Mouse (Mus musculus) forebrain, embryonic 16.5 days (tissue): ENCODE results near the gene Mrpl28. TPM values are rescaled to one million over a fixed set of nuclear protein-coding genes. Genes with fewer than 3 reads are reported as not detected.
"Not testable (repeated sequence)": the region's sequence is repeated elsewhere in the genome, so short reads cannot be mapped to it uniquely, and the experiment has no call there.

Source experiments
- ATAC-seq: fragments of 200-750 bp; cut with Nextera tagmentation; 2 replicates; pipeline ENCODE4 v1.8.0; 2017; ENCODE audit warnings: mild to moderate bottlenecking, moderate library complexity
- H3K27ac ChIP-seq: fragments of 300-500 bp; sonication (generic); 2 replicates; pipeline ENCODE4 v1.5.1; 2014; ENCODE audit warnings: low read length, control low read depth
- H3K27me3 ChIP-seq: fragments of 300-500 bp; sonication (generic); replicated peaks from 2 replicates; pipeline ENCODE4 v1.6.1; 2014; ENCODE audit warnings: low read length; ENCODE audit not compliant: control insufficient read depth, insufficient read depth
- H3K36me3 ChIP-seq: fragments of 300-500 bp; sonication (generic); 2 replicates; pipeline ENCODE4 v1.6.1; 2014; ENCODE audit not compliant: control insufficient read depth, insufficient read depth
- H3K4me1 ChIP-seq: fragments of 300-500 bp; sonication (generic); replicated peaks from 2 replicates; pipeline ENCODE4 v1.6.1; 2014; ENCODE audit warnings: low read length; ENCODE audit not compliant: control insufficient read depth, insufficient read depth
- H3K4me2 ChIP-seq: fragments of 300-500 bp; sonication (generic); 2 replicates; pipeline ENCODE4 v1.6.1; 2014; ENCODE audit warnings: mild to moderate bottlenecking, low read length, control low read depth
- H3K4me3 ChIP-seq: fragments of 300-500 bp; sonication (generic); replicated peaks from 2 replicates; pipeline ENCODE4 v1.5.1; 2014; ENCODE audit warnings: mild to moderate bottlenecking, low read length, control low read depth
- H3K9ac ChIP-seq: fragments of 300-500 bp; sonication (generic); replicated peaks from 2 replicates; pipeline ENCODE4 v1.6.1; 2014; ENCODE audit warnings: low read depth, low read length, control low read depth
- H3K9me3 ChIP-seq: fragments of 300-500 bp; sonication (generic); 2 replicates; pipeline ENCODE4 v1.6.1; 2016; ENCODE audit warnings: low read length; ENCODE audit not compliant: control insufficient read depth
- WGBS: fragments of 180-500 bp; shearing (Covaris S2); extraction: QIAGEN DNeasy Blood & Tissue Kit; methylation state at CpG from one replicate; pipeline ENCODE4 v1.1.7; 2014; 5-methylcytosine and 5-hydroxymethylcytosine counted together
- polyA plus RNA-seq: library from polyadenylated mRNA; unstranded; fragments of >200 nt; fragmentation: Nextera tagmentation; extraction: Ambion mirVana; gene quantifications from 2 replicates; pipeline ENCODE4 v1.2.1, GENCODE M21; 2015

Gene Mrpl28
- polyA plus RNA-seq, 1 experiment from 2014 or later, result 202 TPM

DNA sequence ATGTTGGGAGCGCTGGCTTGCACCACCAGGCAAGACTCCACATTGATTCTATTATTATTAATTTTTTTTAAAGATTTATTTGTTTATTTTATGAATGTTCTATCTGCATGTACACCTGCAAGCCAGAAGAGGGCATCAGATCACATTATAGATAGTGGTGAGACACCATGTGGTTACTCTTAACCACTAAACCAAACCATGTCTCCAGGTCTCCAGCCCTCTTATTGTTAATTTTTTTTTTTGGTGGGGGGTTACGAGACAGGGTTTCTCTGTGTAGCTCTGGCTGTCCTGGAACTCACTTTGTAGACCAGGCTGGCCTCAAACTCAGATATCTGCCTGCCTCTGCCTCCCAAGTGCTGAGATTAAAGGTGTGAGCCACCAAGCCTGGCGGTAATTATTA lies 24.0 kb upstream of the Mrpl28 start:
- H3K9me3 ChIP-seq, ATAC-seq, H3K9ac ChIP-seq, H3K36me3 ChIP-seq, H3K27ac ChIP-seq, H3K4me2 ChIP-seq, H3K4me1 ChIP-seq, H3K27me3 ChIP-seq, H3K4me3 ChIP-seq: not testable (repeated sequence)
- 51% methylated on average over 3 of the region's 3 CpGs for WGBS

DNA sequence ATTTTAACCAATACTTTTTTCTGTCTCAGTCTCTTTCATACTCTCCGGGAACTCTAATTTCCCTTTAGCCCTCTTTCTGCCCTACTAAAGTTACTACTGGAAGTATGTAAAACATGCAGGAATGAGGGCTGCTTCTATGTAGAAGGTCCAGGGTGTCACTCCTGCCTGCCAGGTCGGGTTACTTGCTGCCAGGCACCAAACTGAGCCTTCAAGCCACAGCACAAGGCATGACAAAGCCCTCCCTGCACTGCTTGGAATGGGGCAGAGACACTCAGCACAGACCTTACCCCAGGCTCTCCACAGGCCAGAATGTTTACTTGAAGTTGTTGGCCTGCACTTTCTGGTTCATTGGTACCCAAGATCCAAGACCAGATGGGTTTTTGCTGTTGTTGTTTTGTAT lies 23.1 kb upstream of the Mrpl28 start:
- H3K4me2 ChIP-seq, result no peak overlapping the region
- 43% methylated on average over 2 of the region's 2 CpGs for WGBS
- ATAC-seq, result no peak
- no peak overlapping the region for H3K4me3 ChIP-seq
- H3K36me3 ChIP-seq, result no peaks in the 10 kb centered on the region
- H3K27me3 ChIP-seq, result no peaks in the 10 kb centered on the region
- H3K27ac ChIP-seq, result no peak overlapping the region
- H3K4me1 ChIP-seq, result 0 out of 2 replicates have a peak, but pooled peaks cover 3% of the 10 kb centered on the region
- no peaks in the 10 kb centered on the region for H3K9me3 ChIP-seq
- H3K9ac ChIP-seq, result no peak overlapping the region

DNA sequence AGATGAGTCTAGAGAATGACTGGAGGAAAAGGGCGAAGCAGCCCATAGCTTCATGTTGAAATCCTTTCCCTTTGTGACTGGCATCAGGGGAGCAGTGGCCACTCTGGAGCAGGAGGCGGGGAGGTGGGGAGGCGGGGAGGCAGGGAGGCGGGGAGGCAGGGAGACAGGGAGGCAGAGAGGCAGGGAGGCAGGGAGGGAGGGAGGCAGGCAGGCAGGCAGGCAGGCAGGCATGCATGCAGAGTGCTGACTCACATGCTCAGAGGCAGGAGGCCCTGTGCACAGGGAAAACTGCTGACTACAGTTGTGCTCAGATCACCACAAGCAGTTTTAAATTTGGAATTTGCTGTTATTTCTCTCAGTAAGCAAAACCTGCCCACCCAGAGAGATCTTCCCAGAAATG lies 21.8 kb upstream of the Mrpl28 start:
- no peak overlapping the region for H3K9ac ChIP-seq
- H3K9me3 ChIP-seq, result no peaks in the 10 kb centered on the region
- no peaks in the 10 kb centered on the region for H3K27me3 ChIP-seq
- no peaks in the 10 kb centered on the region for H3K36me3 ChIP-seq
- no peak overlapping the region for H3K27ac ChIP-seq
- ATAC-seq, result no peak
- WGBS, result 45% methylated on average over 4 of the region's 4 CpGs
- H3K4me1 ChIP-seq, result no peaks in the 10 kb centered on the region
- no peak overlapping the region for H3K4me2 ChIP-seq
- no peak overlapping the region for H3K4me3 ChIP-seq

DNA sequence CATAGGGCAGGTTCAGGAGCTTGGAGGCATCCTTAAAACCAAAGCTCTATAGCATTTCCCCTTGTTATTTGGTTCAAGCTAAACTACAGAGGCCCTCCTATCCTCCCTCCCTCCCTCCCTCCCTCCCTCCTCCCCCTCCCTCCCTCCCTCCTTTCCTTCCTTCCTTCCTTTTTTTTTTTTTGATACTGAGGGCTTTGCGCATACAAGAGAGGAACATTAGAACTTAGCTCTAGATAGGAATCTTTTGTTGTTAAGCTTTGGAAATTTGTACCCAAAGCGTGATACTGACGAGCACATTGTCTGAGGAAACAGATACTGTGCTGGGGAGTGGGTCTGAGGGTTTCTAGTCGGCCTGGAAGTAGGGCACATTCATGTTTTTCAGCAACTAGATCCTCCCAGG lies 17.7 kb upstream of the Mrpl28 start:
- no peak overlapping the region for H3K9ac ChIP-seq
- no peak overlapping the region for H3K4me3 ChIP-seq
- H3K4me1 ChIP-seq, result no peaks in the 10 kb centered on the region
- WGBS, result 70% methylated on average over 4 of the region's 4 CpGs
- H3K4me2 ChIP-seq, result no peak overlapping the region
- H3K27ac ChIP-seq, result no peak overlapping the region
- H3K9me3 ChIP-seq, result no peaks in the 10 kb centered on the region
- ATAC-seq, result no peak
- no peaks in the 10 kb centered on the region for H3K27me3 ChIP-seq
- H3K36me3 ChIP-seq, result no peaks in the 10 kb centered on the region

DNA sequence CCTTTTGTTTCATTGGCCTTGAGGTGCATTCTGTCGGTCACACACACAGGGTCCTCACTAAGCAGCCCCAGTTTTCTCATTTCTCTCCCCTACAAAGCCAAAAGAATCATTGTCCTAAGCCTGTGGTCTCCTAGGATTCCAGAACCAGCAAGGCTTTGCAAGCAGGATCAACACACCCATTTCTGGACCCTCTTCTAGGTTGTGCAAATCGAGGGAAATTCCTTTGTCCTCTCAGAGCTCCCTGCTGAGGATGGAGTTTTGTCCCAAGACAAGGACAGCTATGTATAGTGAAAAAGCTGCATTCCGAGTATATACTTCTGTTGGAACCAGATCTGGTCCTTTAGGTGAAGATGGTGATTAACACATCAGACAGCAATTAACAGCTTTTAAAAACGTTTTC lies 13.1 kb upstream of the Mrpl28 start:
- Histone ChIP-seq H3K36me3 (no peaks in the 10 kb centered on the region), H3K4me1 (peaks cover 9% of the 10 kb centered on the region)

DNA sequence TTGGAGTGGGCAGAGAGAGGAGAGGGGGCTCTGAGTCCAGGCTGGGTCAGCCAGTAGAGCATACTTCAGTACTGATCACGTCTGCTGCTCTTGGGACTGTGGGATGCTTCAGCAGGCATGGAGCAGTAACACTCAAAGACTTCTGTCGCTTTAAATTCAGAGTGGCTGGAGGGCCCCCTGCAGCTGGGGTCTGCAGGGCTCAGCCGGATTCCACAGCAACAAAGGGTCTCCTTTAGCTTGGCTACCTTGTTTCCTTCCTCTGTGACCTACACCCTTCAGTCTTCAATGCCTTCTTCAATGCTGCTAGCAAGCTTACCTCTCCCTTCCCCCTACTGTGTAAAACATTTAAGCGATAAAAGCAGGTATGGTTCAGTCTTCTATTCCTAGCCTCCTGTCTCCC lies 12.3 kb upstream of the Mrpl28 start:
- WGBS, result 3% methylated on average over 4 of the region's 4 CpGs
- peaks cover 9% of the 10 kb centered on the region for H3K4me1 ChIP-seq
- no peak overlapping the region for H3K4me2 ChIP-seq
- H3K36me3 ChIP-seq, result no peaks in the 10 kb centered on the region
- no peak for ATAC-seq
- no peak overlapping the region for H3K27ac ChIP-seq
- peaks cover 25% of the 10 kb centered on the region for H3K27me3 ChIP-seq
- no peak overlapping the region for H3K4me3 ChIP-seq
- no peak overlapping the region for H3K9ac ChIP-seq
- H3K9me3 ChIP-seq, result no peaks in the 10 kb centered on the region

More for the DNA sequence above, 13.1 kb upstream of the Mrpl28 start:
- H3K4me3 ChIP-seq, result no peak overlapping the region
- H3K4me2 ChIP-seq, result no peak overlapping the region
- H3K27ac ChIP-seq, result no peak overlapping the region
- no peak overlapping the region for H3K9ac ChIP-seq
- H3K9me3 ChIP-seq, result no peaks in the 10 kb centered on the region
- H3K27me3 ChIP-seq, result peaks cover 17% of the 10 kb centered on the region
- no peak for ATAC-seq
- WGBS, result 10% methylated on average over 4 of the region's 4 CpGs

DNA sequence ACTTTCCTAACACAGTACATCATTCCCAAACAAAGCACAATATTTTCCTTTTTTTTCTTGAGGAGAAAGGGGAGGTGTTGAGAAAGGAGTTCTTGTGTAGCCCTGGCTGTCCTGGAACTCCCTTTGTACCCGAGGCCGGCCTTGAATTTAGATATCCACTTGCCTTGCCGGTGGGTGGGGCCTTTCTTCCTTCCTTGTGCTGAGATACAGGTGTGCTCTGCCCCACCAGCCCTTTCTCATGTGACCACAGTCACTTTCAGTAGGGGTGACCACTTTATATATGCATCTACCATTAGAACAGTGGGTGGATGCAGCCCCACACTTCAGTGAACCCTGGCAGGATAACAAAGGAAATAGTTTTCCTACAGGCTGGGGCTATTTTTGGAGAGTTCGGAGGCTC lies 11.6 kb upstream of the Mrpl28 start:
- H3K9ac ChIP-seq, result no peak overlapping the region
- peaks cover 9% of the 10 kb centered on the region for H3K4me1 ChIP-seq
- H3K4me2 ChIP-seq, result no peak overlapping the region
- H3K36me3 ChIP-seq, result no peaks in the 10 kb centered on the region
- no peak overlapping the region for H3K4me3 ChIP-seq
- WGBS, result 23% methylated on average over 4 of the region's 4 CpGs
- peaks cover 25% of the 10 kb centered on the region for H3K27me3 ChIP-seq
- no peaks in the 10 kb centered on the region for H3K9me3 ChIP-seq
- no peak overlapping the region for H3K27ac ChIP-seq
- ATAC-seq, result no peak

DNA sequence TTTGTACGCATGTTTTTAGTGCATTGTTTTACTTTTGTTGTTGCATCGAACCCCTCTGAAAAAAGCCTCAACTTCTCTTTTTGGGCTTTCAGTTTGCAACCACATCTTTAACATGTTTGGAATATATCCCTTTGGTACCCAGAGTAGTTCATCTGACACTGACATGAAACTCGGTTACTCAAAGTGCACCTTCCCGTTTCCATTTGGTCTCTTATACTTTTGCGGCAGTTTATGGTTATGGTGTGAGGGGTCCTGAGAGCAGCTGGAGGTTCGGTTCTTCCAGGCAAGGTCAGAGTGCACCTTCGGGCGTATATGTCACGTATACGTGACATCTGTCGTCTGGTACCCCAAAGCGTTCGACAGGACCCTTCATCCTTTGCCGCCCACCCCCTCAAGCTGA lies 10.5 kb upstream of the Mrpl28 start:
- Histone ChIP-seq H3K27ac (no peak overlapping the region), H3K9ac (peak overlapping the region; percentile 88), H3K9me3 (no peaks in the 10 kb centered on the region), H3K4me1 (peaks cover 9% of the 10 kb centered on the region), H3K36me3 (no peaks in the 10 kb centered on the region), H3K4me2 (peak overlapping the region; percentile 69), H3K27me3 (peaks cover 27% of the 10 kb centered on the region), H3K4me3 (peak overlapping the region; percentile 75)
- 18% methylated on average over 14 of the region's 14 CpGs for WGBS
- ATAC-seq, result 0 out of 2 replicates have a peak, but pooled peaks have one; percentile 14

DNA sequence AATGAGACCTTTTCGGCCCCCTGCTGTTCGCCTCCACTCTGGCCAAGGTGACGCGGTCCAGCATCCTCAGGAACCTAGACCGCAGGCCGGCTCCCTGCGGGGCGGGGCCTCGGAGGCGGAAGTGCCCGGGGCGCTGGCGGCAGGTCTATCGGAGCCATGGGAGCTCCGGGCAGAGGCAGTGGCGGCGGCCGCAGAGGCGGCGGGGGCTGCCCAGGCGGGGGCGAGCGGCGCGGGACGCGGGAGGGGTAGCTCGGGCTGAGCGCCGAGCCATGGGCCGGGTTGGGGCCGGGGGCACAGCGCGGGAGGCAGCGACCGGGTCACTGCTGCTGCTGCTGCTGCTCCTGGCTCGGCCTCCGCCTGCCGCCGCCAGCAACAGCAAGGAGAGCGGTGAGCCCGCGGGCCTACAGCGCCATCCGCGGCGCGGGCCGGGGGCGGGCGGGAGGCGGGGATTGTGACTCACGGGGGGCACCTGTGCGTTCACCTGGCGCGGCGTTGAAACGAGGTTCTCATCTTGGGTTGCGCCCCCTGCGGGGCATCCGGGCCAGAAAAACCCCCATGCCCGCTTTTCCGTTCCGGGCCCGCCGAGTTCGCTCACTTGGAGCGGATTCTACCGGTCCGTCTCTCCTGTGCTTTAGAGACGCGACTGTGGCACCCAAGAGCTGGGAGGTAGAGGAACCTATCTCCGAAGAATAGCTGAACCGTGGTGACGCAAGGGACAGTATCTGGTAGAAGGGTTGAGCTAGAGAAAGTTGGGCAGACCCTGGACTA lies 9.9 kb upstream of the Mrpl28 start, which contains the start of gene Tmem8:
Gene Tmem8 (plus strand): TSS at position 119 of the 768 bp plus-strand sequence.
- peak; percentile 69 for ATAC-seq
- Histone ChIP-seq H3K9me3 (no peaks in the 10 kb centered on the region), H3K9ac (peak within 1 kb of the TSS; percentile 88), H3K27me3 (peaks cover 27% of the 10 kb centered on the region), H3K4me2 (peak within 1 kb of the TSS; percentile 69), H3K4me3 (peak within 1 kb of the TSS; percentile 75), H3K36me3 (no peaks in the 10 kb centered on the region), H3K4me1 (peaks cover 9% of the 10 kb centered on the region), H3K27ac (no peak within 1 kb of the TSS)
- WGBS, result under 1% methylated on average over 66 of the region's 75 CpGs
